Mouse (Mus musculus): ENCODE data around the gene Mybpc1. TPM values are rescaled to one million over a fixed set of nuclear protein-coding genes. Genes with fewer than 3 reads are reported as not detected.

Mybpc1 gene
- polyA plus RNA-seq (2015; fragmentation: Nextera tagmentation; extraction: Ambion mirVana) = 2.8 and 5.8 TPM in 2 replicates

- peak within 1 kb of the TSS; percentile 36 for H3K4me2 ChIP-seq
- H3K9me3 ChIP-seq = no peaks in the 10 kb centered on the region
- H3K4me3 ChIP-seq = no peak within 1 kb of the TSS
These were observed at the start of gene Mybpc1 for GRCm38 (mm10) chr10:88604943-88605342. Gene Mybpc1, minus strand, starts transcription at chr10:88605152.

GRCm38 (mm10) chr10:88645448-88645847, 40.5 kb upstream of the Mybpc1 start:
- no peak overlapping the region for H3K27ac ChIP-seq (replicated peaks)
- no peak overlapping the region for H3K4me2 ChIP-seq
- no peak overlapping the region for H3K4me3 ChIP-seq
- H3K9me3 ChIP-seq = no peaks in the 10 kb centered on the region
- no peaks in the 10 kb centered on the region for H3K27me3 ChIP-seq
- WGBS = 64% methylated on average over 5 of the region's 5 CpGs
- no peak for ATAC-seq (ENCODE audit: low read depth)
- H3K4me1 ChIP-seq (replicated peaks) = no peaks in the 10 kb centered on the region
- H3K36me3 ChIP-seq = no peaks in the 10 kb centered on the region
- H3K9ac ChIP-seq = no peak overlapping the region

More at GRCm38 (mm10) chr10:88604943-88605342, at the start of gene Mybpc1:
- Histone ChIP-seq H3K4me1 (replicated peaks) (peaks cover 15% of the 10 kb centered on the region), H3K27me3 (no peaks in the 10 kb centered on the region), H3K9ac (no peak within 1 kb of the TSS), H3K27ac (replicated peaks) (no peak within 1 kb of the TSS), H3K36me3 (no peaks in the 10 kb centered on the region)
- 20% methylated on average over 16 of the region's 16 CpGs for WGBS
- ATAC-seq (ENCODE audit: low read depth) = peak; percentile 56; the same call in 1 of the 2 replicates

GRCm38 (mm10) chr10:88631330-88631953, 26.5 kb upstream of the Mybpc1 start:
- H3K27me3 ChIP-seq = no peaks in the 10 kb centered on the region
- H3K4me1 ChIP-seq (replicated peaks) = no peaks in the 10 kb centered on the region
- no peaks in the 10 kb centered on the region for H3K9me3 ChIP-seq
- H3K27ac ChIP-seq (replicated peaks) = no peak overlapping the region
- no peak overlapping the region for H3K9ac ChIP-seq
- WGBS = 86% methylated on average over 10 of the region's 10 CpGs
- H3K4me3 ChIP-seq = no peak overlapping the region
- H3K4me2 ChIP-seq = no peak overlapping the region
- H3K36me3 ChIP-seq = no peaks in the 10 kb centered on the region
- no peak for ATAC-seq (ENCODE audit: low read depth)

GRCm38 (mm10) chr10:88630663-88631329, 25.8 kb upstream of the Mybpc1 start:
- Histone ChIP-seq H3K36me3 (no peaks in the 10 kb centered on the region), H3K27me3 (no peaks in the 10 kb centered on the region), H3K4me3 (no peak overlapping the region), H3K4me1 (replicated peaks) (no peaks in the 10 kb centered on the region), H3K9ac (no peak overlapping the region), H3K9me3 (no peaks in the 10 kb centered on the region), H3K27ac (replicated peaks) (no peak overlapping the region), H3K4me2 (no peak overlapping the region)
- ATAC-seq (ENCODE audit: low read depth) = no peak
- 85% methylated on average over 2 of the region's 2 CpGs for WGBS

- peak; percentile 72 for ATAC-seq (ENCODE audit: low read depth)
- Histone ChIP-seq H3K4me2 (no peak overlapping the region), H3K4me1 (replicated peaks) (no peaks in the 10 kb centered on the region), H3K9ac (no peak overlapping the region), H3K36me3 (no peaks in the 10 kb centered on the region), H3K27ac (replicated peaks) (no peak overlapping the region), H3K9me3 (no peaks in the 10 kb centered on the region), H3K4me3 (no peak overlapping the region), H3K27me3 (no peaks in the 10 kb centered on the region)
- 48% methylated on average over 4 of the region's 4 CpGs for WGBS
These were observed 22.1 kb upstream of the Mybpc1 start for GRCm38 (mm10) chr10:88627052-88627451.

GRCm38 (mm10) chr10:88626176-88626575, 21.2 kb upstream of the Mybpc1 start:
- Histone ChIP-seq H3K4me2 (no peak overlapping the region), H3K27ac (replicated peaks) (no peak overlapping the region), H3K36me3 (no peaks in the 10 kb centered on the region), H3K4me1 (replicated peaks) (no peaks in the 10 kb centered on the region), H3K9ac (no peak overlapping the region), H3K27me3 (no peaks in the 10 kb centered on the region), H3K4me3 (no peak overlapping the region), H3K9me3 (no peaks in the 10 kb centered on the region)
- no peak for ATAC-seq (ENCODE audit: low read depth)
- WGBS = 70% methylated on average over 3 of the region's 3 CpGs

GRCm38 (mm10) chr10:88624300-88624699, 19.3 kb upstream of the Mybpc1 start:
- no peak overlapping the region for H3K4me3 ChIP-seq
- no peak for ATAC-seq (ENCODE audit: low read depth)
- H3K9ac ChIP-seq = no peak overlapping the region
- H3K4me1 ChIP-seq (replicated peaks) = no peaks in the 10 kb centered on the region
- no peaks in the 10 kb centered on the region for H3K36me3 ChIP-seq
- WGBS = 93% methylated on average over 11 of the region's 11 CpGs
- no peak overlapping the region for H3K27ac ChIP-seq (replicated peaks)
- no peaks in the 10 kb centered on the region for H3K9me3 ChIP-seq
- no peaks in the 10 kb centered on the region for H3K27me3 ChIP-seq
- H3K4me2 ChIP-seq = no peak overlapping the region

- Histone ChIP-seq H3K9me3 (no peaks in the 10 kb centered on the region), H3K27me3 (no peaks in the 10 kb centered on the region), H3K4me3 (no peak overlapping the region), H3K27ac (replicated peaks) (no peak overlapping the region), H3K9ac (no peak overlapping the region), H3K4me2 (no peak overlapping the region), H3K4me1 (replicated peaks) (no peaks in the 10 kb centered on the region), H3K36me3 (no peaks in the 10 kb centered on the region)
- 91% methylated on average over 16 of the region's 16 CpGs for WGBS
- no peak for ATAC-seq (ENCODE audit: low read depth)
These were observed 17.7 kb upstream of the Mybpc1 start for GRCm38 (mm10) chr10:88622624-88623023.

- H3K4me2 ChIP-seq = no peak overlapping the region
- no peaks in the 10 kb centered on the region for H3K4me1 ChIP-seq (replicated peaks)
- H3K36me3 ChIP-seq = no peaks in the 10 kb centered on the region
- no peaks in the 10 kb centered on the region for H3K9me3 ChIP-seq
- 95% methylated on average over 3 of the region's 3 CpGs for WGBS
- no peak overlapping the region for H3K9ac ChIP-seq
- H3K4me3 ChIP-seq = no peak overlapping the region
- H3K27me3 ChIP-seq = no peaks in the 10 kb centered on the region
- no peak for ATAC-seq (ENCODE audit: low read depth)
- H3K27ac ChIP-seq (replicated peaks) = no peak overlapping the region
These were observed 15.9 kb upstream of the Mybpc1 start for GRCm38 (mm10) chr10:88620809-88621208.

- Histone ChIP-seq H3K27ac (replicated peaks) (no peak overlapping the region), H3K4me2 (no peak overlapping the region), H3K27me3 (no peaks in the 10 kb centered on the region), H3K4me1 (replicated peaks) (no peaks in the 10 kb centered on the region), H3K9me3 (no peaks in the 10 kb centered on the region), H3K36me3 (no peaks in the 10 kb centered on the region), H3K9ac (no peak overlapping the region), H3K4me3 (no peak overlapping the region)
- 92% methylated on average over 11 of the region's 11 CpGs for WGBS
- ATAC-seq (ENCODE audit: low read depth) = no peak
These were observed 8.1 kb upstream of the Mybpc1 start for GRCm38 (mm10) chr10:88613051-88613450.

GRCm38 (mm10) chr10:88606686-88607085, 1.7 kb upstream of the Mybpc1 start:
- no peaks in the 10 kb centered on the region for H3K36me3 ChIP-seq
- no peak overlapping the region for H3K27ac ChIP-seq (replicated peaks)
- no peaks in the 10 kb centered on the region for H3K9me3 ChIP-seq
- H3K4me2 ChIP-seq = no peak overlapping the region
- no peak overlapping the region for H3K9ac ChIP-seq
- H3K4me1 ChIP-seq (replicated peaks) = peaks cover 15% of the 10 kb centered on the region
- no peak overlapping the region for H3K4me3 ChIP-seq
- WGBS = 68% methylated on average over 7 of the region's 7 CpGs
- no peak for ATAC-seq (ENCODE audit: low read depth)
- H3K27me3 ChIP-seq = no peaks in the 10 kb centered on the region

GRCm38 (mm10) chr10:88606065-88606464, 1.1 kb upstream of the Mybpc1 start:
- Histone ChIP-seq H3K27ac (replicated peaks) (no peak overlapping the region), H3K36me3 (no peaks in the 10 kb centered on the region), H3K4me2 (no peak overlapping the region), H3K4me3 (no peak overlapping the region), H3K4me1 (replicated peaks) (peaks cover 15% of the 10 kb centered on the region), H3K9me3 (no peaks in the 10 kb centered on the region), H3K9ac (no peak overlapping the region), H3K27me3 (no peaks in the 10 kb centered on the region)
- no peak for ATAC-seq (ENCODE audit: low read depth)
- WGBS = 50% methylated on average over 8 of the region's 8 CpGs

- H3K4me2 ChIP-seq = no peak overlapping the region
- WGBS = 71% methylated on average over 2 of the region's 2 CpGs
- no peaks in the 10 kb centered on the region for H3K9me3 ChIP-seq
- no peaks in the 10 kb centered on the region for H3K27me3 ChIP-seq
- H3K36me3 ChIP-seq = no peaks in the 10 kb centered on the region
- H3K9ac ChIP-seq = no peak overlapping the region
- peaks cover 15% of the 10 kb centered on the region for H3K4me1 ChIP-seq (replicated peaks)
- no peak overlapping the region for H3K4me3 ChIP-seq
- ATAC-seq (ENCODE audit: low read depth) = no peak
- H3K27ac ChIP-seq (replicated peaks) = no peak overlapping the region
These were observed 1.2 kb downstream of the Mybpc1 start for GRCm38 (mm10) chr10:88603773-88604172.
